Mouse (Mus musculus): ENCODE measurements at regions not wholly inside any gene's neighbourhood (a gene's known extent, or its start where the extent isn't known, plus 50 kb on each side); places are given as distances from the start of the nearest gene placed in this dataset.
A peak's percentile ranks its signal among the peaks of the same experiment; 100 is the strongest.

DNA sequence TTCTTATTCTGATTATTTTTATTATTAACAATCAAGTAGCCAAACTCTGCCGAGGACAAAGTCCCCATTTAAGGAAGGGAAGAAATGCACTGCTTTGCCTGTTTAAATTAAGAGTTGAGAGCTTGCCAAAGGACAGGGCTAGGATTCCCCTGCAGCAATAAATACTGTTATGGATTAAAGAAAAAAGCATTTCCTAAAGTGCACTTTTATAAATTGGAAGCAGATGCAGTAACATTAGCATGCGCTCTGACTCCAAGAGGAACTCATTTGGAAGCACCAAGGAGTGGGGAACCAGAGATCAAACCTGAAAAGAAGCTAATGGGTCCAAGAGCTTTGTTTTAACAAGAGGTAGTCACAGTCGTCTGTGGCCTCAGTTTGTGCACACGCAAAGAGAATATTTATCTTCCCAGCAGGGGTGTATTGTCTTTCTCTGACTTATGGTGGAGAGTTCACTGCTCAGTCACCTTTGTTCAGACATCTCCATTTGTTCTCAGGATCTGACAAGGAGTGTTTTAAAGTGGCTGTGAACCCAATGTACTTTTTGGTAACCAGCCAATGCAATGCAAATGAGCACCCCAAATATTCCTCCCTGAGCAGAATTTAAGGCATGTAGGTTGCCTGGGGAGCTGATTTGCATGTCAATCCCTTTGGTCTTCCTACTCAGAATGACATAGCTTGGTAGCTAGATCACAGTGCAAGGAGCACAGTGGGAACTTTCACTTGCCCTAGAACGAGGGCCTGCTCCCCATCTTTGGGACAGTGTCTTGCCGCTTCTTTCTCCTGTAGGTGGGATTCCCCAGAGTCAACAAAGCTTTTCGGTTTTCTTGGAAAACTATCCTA lies 119.1 kb upstream of the Nbea start:
- DNase-seq (ENCODE audit: low read depth) = no peak

DNA sequence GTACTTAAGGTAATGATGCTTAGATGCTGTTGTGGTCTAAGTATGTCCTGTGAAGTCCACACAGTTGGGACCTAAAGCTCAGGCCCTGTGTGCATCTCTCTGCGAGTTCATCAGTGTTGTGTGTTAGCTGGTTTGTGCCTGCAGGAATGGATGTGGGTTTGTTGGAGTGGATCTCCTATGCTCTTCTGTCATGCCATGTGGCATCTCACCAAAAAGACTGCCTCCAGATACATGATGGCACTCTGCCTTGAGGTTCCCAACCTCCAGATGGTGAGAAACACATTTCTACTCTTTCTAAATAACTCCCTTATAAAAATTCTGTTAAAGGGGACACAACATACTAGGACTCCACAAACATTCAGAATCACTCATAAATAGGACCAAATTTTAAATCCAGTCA lies 117.3 kb upstream of the Nbea start:
- no peak for DNase-seq (ENCODE audit: low read depth)

DNA sequence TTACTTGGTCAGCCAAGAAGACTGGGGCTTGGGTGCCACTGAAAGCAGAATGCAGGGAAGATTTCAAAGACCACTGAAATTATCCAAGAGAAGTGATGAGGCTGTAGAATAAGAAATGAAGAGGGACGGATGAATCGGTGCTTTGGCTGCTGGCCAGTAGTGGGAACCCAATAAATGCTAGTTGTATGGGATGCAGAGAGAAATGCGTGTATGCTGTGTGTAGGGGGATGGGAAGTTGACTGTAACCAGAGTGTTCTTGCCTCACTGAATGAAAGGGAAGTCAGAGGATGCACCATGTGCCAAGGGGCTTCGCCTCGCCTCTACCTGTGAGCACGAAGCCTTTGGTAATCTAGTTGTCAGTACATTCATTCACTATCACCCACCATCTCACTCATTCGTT lies 112.1 kb upstream of the Nbea start:
- DNase-seq (ENCODE audit: low read depth) = no peak

DNA sequence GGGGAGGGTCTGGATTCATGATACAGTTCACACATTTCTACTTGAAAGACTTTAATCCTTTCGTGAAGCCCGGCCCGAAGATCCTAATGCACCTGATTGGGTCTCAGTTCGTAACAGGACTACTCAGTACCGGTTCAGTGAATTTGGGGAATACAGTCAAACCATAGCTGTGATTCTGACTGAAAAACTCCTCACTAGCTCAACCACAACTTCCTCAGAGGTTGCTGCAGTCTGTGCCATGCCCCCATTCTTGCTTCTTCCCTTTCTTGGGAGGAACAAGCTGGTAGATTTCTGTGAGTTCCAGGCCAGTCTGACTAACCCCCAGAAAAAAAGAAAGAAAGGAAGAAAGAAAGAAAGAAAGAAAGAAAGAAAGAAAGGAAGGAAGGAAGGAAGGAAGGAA lies 98.0 kb upstream of the Nbea start:
- DNase-seq (ENCODE audit: low read depth) = peak; percentile 47

DNA sequence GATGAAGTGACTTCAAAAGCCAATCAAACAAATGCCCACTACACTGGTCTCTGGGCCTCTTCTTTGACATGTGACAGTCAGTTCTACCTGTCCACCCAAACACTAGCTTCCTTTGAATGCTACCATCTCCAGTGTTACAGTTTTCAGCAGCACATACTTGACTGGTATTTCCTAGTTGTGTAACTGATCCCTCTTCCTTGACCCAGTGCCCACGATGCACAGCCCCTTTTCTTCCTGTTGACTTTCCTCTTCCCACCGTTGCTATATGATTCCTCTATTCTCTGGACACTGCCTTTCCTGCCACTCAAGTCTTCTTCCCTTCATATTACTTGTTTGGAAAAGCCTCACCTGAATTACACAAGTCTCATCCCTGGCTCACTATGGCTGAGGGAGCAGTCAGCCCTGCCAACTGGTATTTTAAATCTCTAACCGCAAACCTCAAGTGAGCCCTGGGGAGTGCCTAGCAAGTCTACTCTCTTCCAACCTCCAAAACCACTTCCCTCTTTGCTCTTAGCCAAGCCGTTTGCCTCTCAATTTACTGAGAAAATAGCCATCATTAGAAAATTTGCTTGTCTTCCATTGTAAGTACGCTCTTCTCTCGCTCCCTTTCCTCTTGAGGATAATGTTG lies 96.9 kb upstream of the Nbea start:
- peak; percentile 90 for DNase-seq (ENCODE audit: low read depth)

DNA sequence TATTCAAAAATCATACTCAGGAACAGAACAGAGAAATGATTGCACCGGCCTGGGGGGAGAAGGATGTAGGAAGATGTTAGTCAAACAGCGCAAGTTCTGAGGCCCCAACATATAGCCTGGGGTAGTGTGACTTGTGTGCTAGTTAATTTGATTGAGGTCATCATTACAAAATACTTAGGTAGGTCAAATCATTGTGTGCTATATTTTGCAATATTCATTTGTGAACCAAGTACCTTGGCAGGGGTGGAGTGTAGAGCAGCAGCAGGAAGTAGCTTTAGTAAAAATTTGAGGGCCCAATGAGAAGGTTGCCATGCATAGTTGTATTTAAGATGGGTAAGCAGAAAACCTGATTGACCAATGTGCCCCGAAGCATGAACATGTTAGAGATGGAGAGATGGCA lies 89.1 kb upstream of the Nbea start:
- no peak for DNase-seq (ENCODE audit: low read depth)

DNA sequence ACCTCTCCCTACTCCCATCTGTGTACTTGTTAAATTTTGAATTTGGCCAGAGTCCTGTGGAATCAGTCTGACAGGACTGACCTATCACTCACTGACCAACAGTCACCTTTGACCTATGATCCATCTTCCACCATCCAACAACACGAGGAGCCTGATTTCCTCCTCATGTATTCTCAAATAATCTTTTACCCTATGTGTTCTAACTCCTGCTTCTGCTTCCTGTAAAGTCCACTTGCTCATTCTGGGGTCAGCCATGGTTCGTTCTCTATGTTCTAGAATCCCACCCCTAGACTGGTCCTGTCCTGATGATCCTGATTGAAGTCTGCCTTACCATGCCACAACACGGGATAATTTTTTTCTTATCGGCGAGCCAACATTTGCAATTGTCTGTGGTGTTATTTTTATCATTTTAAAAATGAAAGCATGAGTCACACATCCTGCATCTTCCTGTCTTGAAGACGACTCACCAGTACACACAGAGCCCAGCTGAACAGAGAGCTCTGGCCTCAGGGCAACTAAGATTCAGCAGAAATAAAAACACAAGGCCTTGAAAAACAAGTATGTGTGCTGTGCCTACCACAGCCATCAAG lies 86.8 kb upstream of the Nbea start:
- peak; percentile 86 for DNase-seq (ENCODE audit: low read depth)

DNA sequence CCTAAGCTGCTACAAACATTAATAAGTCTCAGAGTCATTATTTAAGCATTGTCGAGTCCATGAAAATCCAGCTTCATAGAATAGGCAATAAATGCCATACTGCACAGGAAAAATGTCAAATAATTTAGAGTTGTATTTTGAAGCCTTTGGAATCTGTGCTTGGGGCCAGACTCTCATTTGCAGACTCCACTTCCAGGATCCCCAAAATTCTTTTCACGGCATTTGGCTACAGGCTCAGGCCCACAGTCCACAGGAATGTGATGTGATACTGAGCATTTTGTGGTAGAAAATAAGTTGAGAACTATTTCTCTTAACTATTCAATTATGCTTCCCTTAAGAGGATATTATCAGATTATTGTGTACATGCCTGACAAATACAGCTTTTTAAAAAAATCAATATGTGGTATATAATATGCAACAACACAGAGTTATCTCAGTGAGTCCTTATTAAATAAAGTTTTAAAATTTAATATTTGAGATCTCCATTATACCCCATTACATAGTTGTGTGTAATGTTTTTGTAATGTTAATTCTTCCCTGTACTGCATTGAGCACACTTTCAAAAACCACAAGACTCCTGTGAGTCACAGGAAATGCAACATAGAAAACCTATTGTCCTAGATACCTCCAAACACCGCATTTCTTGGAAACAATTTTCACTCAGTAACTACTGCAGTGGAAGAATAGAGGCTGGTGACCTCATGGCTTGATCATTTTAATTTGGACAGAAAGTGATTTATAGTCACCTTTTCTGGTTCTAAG lies 78.5 kb upstream of the Nbea start:
- DNase-seq (ENCODE audit: low read depth) = peak; percentile 45

DNA sequence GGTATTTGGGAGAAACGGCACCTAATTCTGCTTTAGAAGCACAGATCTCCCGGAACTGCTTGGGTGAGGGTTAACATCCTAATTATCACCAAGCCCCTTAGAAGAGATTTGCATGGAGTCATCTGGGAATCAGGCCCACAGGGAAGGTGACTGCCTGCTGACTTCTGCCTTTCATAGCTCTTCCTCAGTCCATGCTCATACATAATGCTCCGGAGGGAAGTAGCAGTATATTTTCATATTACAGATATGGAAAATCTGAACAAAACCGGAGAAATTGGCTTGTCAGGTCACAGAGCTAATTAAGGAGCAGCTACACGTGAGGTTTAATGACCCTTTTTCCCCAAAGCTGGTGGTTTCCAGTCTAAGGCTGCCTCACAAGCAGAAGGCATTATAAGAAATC lies 72.8 kb upstream of the Nbea start:
- DNase-seq (ENCODE audit: low read depth) = no peak

DNA sequence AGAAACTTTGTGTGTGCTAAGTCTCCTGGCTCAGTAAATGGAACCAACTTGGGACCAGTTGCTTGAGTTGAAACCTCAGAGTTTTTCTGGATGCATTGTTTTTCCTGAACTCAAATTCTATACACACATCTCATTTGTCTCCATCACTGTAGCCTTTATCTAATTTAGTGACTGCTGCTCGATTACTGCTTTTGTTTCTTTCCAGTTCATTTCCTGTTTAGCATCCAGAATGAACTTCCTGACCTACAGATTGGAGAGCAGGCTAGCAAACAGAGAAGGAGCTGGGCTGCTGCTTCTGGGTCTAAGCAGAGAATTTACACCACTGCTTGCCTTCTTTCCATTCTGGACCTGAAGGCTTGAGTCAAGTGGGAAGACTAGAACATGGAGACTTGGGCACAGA lies 60.9 kb upstream of the Nbea start:
- no peak for DNase-seq (ENCODE audit: low read depth)

DNA sequence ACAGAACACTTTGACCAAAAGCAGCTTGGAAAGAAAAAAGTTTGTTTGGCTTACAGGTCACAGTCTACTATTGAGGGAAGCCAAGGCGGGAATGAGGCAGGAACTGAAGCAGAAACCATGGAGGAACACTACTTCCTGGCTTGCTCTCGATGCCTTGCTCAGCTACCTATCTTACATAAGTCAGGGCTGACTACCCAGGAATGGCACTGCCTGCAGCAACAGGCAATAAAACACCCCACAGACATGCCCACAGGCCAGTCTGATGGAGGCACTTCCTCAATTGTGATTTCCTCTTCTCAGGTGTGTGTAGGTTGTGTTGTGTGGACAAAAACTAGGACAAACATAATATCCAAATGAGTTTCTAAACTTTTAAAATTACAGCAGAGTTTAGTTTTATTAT lies 54.7 kb upstream of the Nbea start:
- no peak for DNase-seq (ENCODE audit: low read depth)

DNA sequence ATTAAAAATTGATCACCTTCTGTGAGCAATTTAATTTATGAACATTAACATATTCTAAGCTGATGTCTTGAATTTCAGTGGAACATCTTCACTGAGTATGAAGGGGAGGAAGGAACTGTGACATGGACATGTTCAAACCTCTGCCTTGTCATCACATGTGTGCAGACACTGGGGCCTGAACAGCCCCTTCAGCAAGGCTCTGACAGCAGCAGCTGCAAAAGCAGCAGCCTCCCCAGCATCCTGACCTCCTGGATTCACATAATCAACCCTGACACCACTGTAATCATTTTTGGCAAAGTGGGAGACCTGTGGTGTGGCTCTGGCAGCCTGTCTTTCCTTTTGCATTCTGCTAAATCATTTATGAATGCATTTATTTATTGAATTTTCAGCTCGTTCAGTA lies 52.7 kb upstream of the Nbea start:
- DNase-seq (ENCODE audit: low read depth) = no peak

All from 416B (cell line).